Mouse (Mus musculus) CH12.LX (cell line): ENCODE measurements around the gene Zfp189. TPM values are rescaled to one million over a fixed set of nuclear protein-coding genes. Genes with fewer than 3 reads are reported as not detected.
"Not testable (repeated sequence)": the region's sequence is repeated elsewhere in the genome, so short reads cannot be mapped to it uniquely, and the experiment has no call there.

Experiments
- DNase-seq: peaks from one replicate; pipeline ENCODE4 v3.0.0-alpha.2; 2013; ENCODE audit errors: extremely low read depth
- H3K27ac ChIP-seq: 2 replicates; pipeline ENCODE4 v1.5.1; 2012; ENCODE audit warnings: low read depth, mild to moderate bottlenecking, control low read depth, moderate library complexity; ENCODE audit not compliant: insufficient read depth
- H3K27me3 ChIP-seq: replicated peaks from 2 replicates; pipeline ENCODE3; 2012; ENCODE audit warnings: inconsistent platforms
- H3K36me3 ChIP-seq, 2 experiments: replicated peaks in 1 of 2; 2 replicates each; pipeline versions ENCODE3 to v1.6.1; 2012; ENCODE audit warnings: inconsistent platforms in 1 of 2, low read length in 1 of 2, mild to moderate bottlenecking in 1 of 2, mixed read lengths in 1 of 2, moderate library complexity in 1 of 2; ENCODE audit not compliant: control insufficient read depth in 1 of 2, insufficient read depth in 1 of 2
- H3K4me1 ChIP-seq, 2 experiments: 2 replicates each; pipeline ENCODE4 v1.6.1; 2012; ENCODE audit warnings: inconsistent platforms in 1 of 2, moderate library complexity in 1 of 2; ENCODE audit not compliant: insufficient read depth in 2 of 2, control insufficient read depth in 1 of 2
- H3K4me2 ChIP-seq: 2 replicates; pipeline ENCODE4 v1.6.1; 2012; ENCODE audit warnings: low read depth, mild to moderate bottlenecking, control low read depth; ENCODE audit not compliant: poor library complexity, insufficient read depth, severe bottlenecking
- H3K4me3 ChIP-seq, 3 experiments: fragments of 150-350 bp in 1 of 3; sonication (generic) in 1 of 3; replicated peaks in 1 of 3; 2 replicates each; pipeline versions ENCODE3 to v1.5.1; 2011 to 2012; ENCODE audit warnings: low read depth in 2 of 3, low read length in 2 of 3, mild to moderate bottlenecking in 2 of 3, moderate library complexity in 2 of 3, control low read depth in 1 of 3, improper control_type of control experiment in 1 of 3, inconsistent platforms in 1 of 3, mixed read lengths in 1 of 3; ENCODE audit not compliant: poor library complexity in 1 of 3
- H3K79me2 ChIP-seq: replicated peaks from 2 replicates; pipeline ENCODE4 v1.6.1; 2012; ENCODE audit warnings: mild to moderate bottlenecking, moderate library complexity; ENCODE audit not compliant: control insufficient read depth, poor library complexity, insufficient read depth, severe bottlenecking; ENCODE audit errors: extremely low read depth
- H3K9ac ChIP-seq: 2 replicates; pipeline ENCODE4 v1.6.1; 2012; ENCODE audit warnings: low read depth, mild to moderate bottlenecking, control low read depth, moderate library complexity; ENCODE audit not compliant: insufficient read depth
- H3K9me3 ChIP-seq: replicated peaks from 2 replicates; pipeline ENCODE3; 2012; ENCODE audit warnings: low read length, inconsistent platforms, mixed read lengths
- CHD1 ChIP-seq: IDR thresholded peaks from 2 replicates; pipeline ENCODE4 v1.6.1; 2012; ENCODE audit warnings: low read depth, low read length, improper control_type of control experiment, inconsistent platforms
- E2F4 ChIP-seq: IDR thresholded peaks from 2 replicates; pipeline ENCODE4 v1.6.1; 2011; ENCODE audit warnings: low read depth, low read length, improper control_type of control experiment; ENCODE audit not compliant: insufficient replicate concordance
- ELF1 ChIP-seq: IDR thresholded peaks from 2 replicates; pipeline ENCODE4 v1.6.1; 2014; ENCODE audit warnings: low read depth, mild to moderate bottlenecking, inconsistent platforms, low read length, improper control_type of control experiment
- GABPA ChIP-seq: IDR thresholded peaks from 2 replicates; pipeline ENCODE4 v1.6.1; 2012; ENCODE audit warnings: low read depth, low read length, improper control_type of control experiment, inconsistent platforms; ENCODE audit not compliant: insufficient replicate concordance
- JUN ChIP-seq: IDR thresholded peaks from 2 replicates; pipeline ENCODE4 v1.6.1; 2011; ENCODE audit warnings: low read depth, mild to moderate bottlenecking, low read length, improper control_type of control experiment, moderate library complexity; ENCODE audit not compliant: insufficient read depth
- MAFK ChIP-seq: IDR thresholded peaks from 2 replicates; pipeline ENCODE4 v1.6.1; 2011; ENCODE audit warnings: low read length, improper control_type of control experiment; ENCODE audit not compliant: insufficient replicate concordance
- MAX ChIP-seq: IDR thresholded peaks from 2 replicates; pipeline ENCODE4 v1.6.1; 2011; ENCODE audit warnings: low read length, improper control_type of control experiment
- MYC ChIP-seq: IDR thresholded peaks from 2 replicates; pipeline ENCODE4 v1.6.1; 2011; ENCODE audit warnings: low read depth, mild to moderate bottlenecking, improper control_type of control experiment, low read length
- NELFE ChIP-seq: IDR thresholded peaks from 2 replicates; pipeline ENCODE4 v1.6.1; 2011; ENCODE audit warnings: low read depth, low read length, improper control_type of control experiment
- NRF1 ChIP-seq: IDR thresholded peaks from 2 replicates; pipeline ENCODE4 v1.6.1; 2014; ENCODE audit warnings: low read depth, mild to moderate bottlenecking, inconsistent platforms, low read length, improper control_type of control experiment, moderate library complexity
- POLR2A ChIP-seq: IDR thresholded peaks from 2 replicates; pipeline ENCODE4 v1.6.1; 2011; ENCODE audit warnings: low read depth, mild to moderate bottlenecking, improper control_type of control experiment, low read length
- POLR2AphosphoS2 ChIP-seq: IDR thresholded peaks from 2 replicates; pipeline ENCODE4 v1.6.1; 2011; ENCODE audit warnings: low read depth, low read length, improper control_type of control experiment
- ZMIZ1 ChIP-seq: IDR thresholded peaks from 2 replicates; pipeline ENCODE4 v1.6.1; 2012; ENCODE audit warnings: low read depth, mild to moderate bottlenecking, inconsistent platforms, low read length, improper control_type of control experiment
- dilution Hi-C: fragments of 300-500 bp; cut with MboI; formaldehyde crosslinking; loops from 2 replicates; pipeline ENCODE4 v1.14.3; 2020; ENCODE audit warnings: low sequenced_read_pairs; ENCODE audit not compliant: extremely low pct_unique_long_range_greater_than_20kb, extremely low pct_ligation_motif_present
- in situ Hi-C: fragments of 300-500 bp; cut with MboI; formaldehyde crosslinking; loops from 3 replicates; pipeline ENCODE4 v1.14.3; 2019; ENCODE audit warnings: low sequenced_read_pairs, low pct_ligation_motif_present, low pct_unique_long_range_greater_than_20kb, mixed read lengths
- polyA plus RNA-seq: library from polyadenylated mRNA; unstranded; fragments of >175 nt; gene quantifications from 2 replicates; pipeline ENCODE4 v1.2.1, GENCODE M21; 2012; ENCODE audit warnings: low read depth; ENCODE audit not compliant: insufficient read length
- total RNA-seq, 2 experiments: library from RNA; depleted of rRNA; stranded (reverse); fragments of 300-350 nt in 1 of 2; fragments of >200 nt in 1 of 2; gene quantifications; 2 replicates each; pipeline ENCODE4 v1.2.3; 2012 to 2014

Zfp189 gene
- total and polyA plus RNA-seq, 3 experiments = 1.6 to 5.1 (median 4.3) TPM

- Histone ChIP-seq H3K9ac (no peak overlapping the region), H3K27me3 (no peaks in the 10 kb centered on the region), H3K9me3 (no peaks in the 10 kb centered on the region), H3K27ac (no peak overlapping the region), H3K79me2 (no peaks in the 10 kb centered on the region), H3K4me3 (no peak overlapping the region), H3K4me1 (no peaks in the 10 kb centered on the region), H3K36me3 (no peaks in the 10 kb centered on the region), H3K4me2 (no peak overlapping the region)
- dilution Hi-C loops = no loop called here
- in situ Hi-C loops = no loop called here
- TF ChIP-seq GABPA = no peak
- TF ChIP-seq ELF1 = no peak
- TF ChIP-seq POLR2AphosphoS2 = no peak
- TF ChIP-seq NRF1 = no peak
- no peak for TF ChIP-seq POLR2A
- no peak for TF ChIP-seq JUN
- no peak for TF ChIP-seq E2F4
- TF ChIP-seq MAFK = no peak
- TF ChIP-seq MAX = no peak
- no peak for TF ChIP-seq CHD1
- TF ChIP-seq ZMIZ1 = no peak
- DNase-seq = no peak
These were observed 35.5 kb upstream of the Zfp189 start for GRCm38 (mm10) chr4:49485442-49485841.

GRCm38 (mm10) chr4:49485934-49486650 lies 34.9 kb upstream of the Zfp189 start:
- dilution Hi-C loops, DNase-seq, H3K9ac ChIP-seq, H3K27me3 ChIP-seq, H3K4me1 ChIP-seq, H3K4me3 ChIP-seq, H3K36me3 ChIP-seq, H3K9me3 ChIP-seq, H3K27ac ChIP-seq, H3K4me2 ChIP-seq, H3K79me2 ChIP-seq, in situ Hi-C loops: not testable (repeated sequence)

DNA sequence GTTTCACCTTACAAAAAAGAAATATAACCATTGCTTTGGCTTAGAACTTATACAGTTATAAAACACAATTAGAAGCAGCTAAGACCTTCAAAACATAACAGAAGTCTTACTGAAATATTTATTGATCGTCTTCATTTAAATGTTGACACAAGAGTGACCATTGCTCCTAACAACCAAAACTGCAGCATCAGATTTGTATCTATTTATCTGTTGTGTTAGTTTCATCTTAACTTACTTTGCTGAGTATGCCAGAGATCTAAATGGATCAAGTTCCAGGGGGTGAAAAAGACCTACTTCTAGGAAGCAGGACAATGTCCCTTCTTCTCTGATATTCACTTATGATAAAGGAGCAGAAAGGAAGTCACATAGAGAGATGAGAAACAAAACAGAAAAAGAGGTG lies 17.4 kb upstream of the Zfp189 start:
- Histone ChIP-seq H3K27me3 (no peaks in the 10 kb centered on the region), H3K4me1 (no peaks in the 10 kb centered on the region), H3K4me3 (no peak overlapping the region), H3K27ac (no peak overlapping the region), H3K36me3 (no peaks in the 10 kb centered on the region), H3K9ac (no peak overlapping the region), H3K79me2 (no peaks in the 10 kb centered on the region), H3K9me3 (no peaks in the 10 kb centered on the region), H3K4me2 (no peak overlapping the region)
- TF ChIP-seq NELFE (no peak), MYC (no peak)
- in situ Hi-C loops (no loop called here), dilution Hi-C loops (no loop called here)
- DNase-seq = no peak
